Mouse (Mus musculus) CD4-positive naive resting alpha-beta T cell, adult 76 days (primary cell): ENCODE measurements around the gene Ankrd31. TPM values are rescaled to one million over a fixed set of nuclear protein-coding genes. Genes with fewer than 3 reads are reported as not detected.

ENCODE experiments used
- total RNA-seq: library from RNA; stranded (reverse); gene quantifications from one replicate; pipeline ENCODE4 v1.2.4, GENCODE M21; 2023

Gene Ankrd31
- not detected for total RNA-seq

GRCm38 (mm10) chr13:96748109-96748845, at the start of gene Ankrd31:
TSS of gene Ankrd31 (plus strand) at chr13:96748272.

GRCm38 (mm10) chr13:96923999-96924961, 176.2 kb downstream of the Ankrd31 start, which contains the start of gene Gcnt4:
TSS of gene Gcnt4 (plus strand) at chr13:96924689.

Other genes starting within 250 kb of the Ankrd31 start
- 6.6 TPM for gene Polk, start 205.7 kb upstream of the Ankrd31 start, total RNA-seq
- gene Col4a3bp, start 205.7 kb upstream of the Ankrd31 start, total RNA-seq = 70.4 TPM
- 105 TPM for gene Hmgcr, start 77.3 kb upstream of the Ankrd31 start, total RNA-seq
- not detected for gene Gcnt4, start 176.4 kb downstream of the Ankrd31 start, total RNA-seq